Mouse (Mus musculus) stomach, embryonic 14.5 days (tissue): ENCODE measurements around the gene Serpinb5. TPM values are rescaled to one million over a fixed set of nuclear protein-coding genes. Genes with fewer than 3 reads are reported as not detected.

Experiments used
- ATAC-seq: fragments of 200-750 bp; cut with Nextera tagmentation; 2 replicates; pipeline ENCODE4 v1.8.0; 2017; ENCODE audit warnings: low read depth, moderate TSS enrichment; ENCODE audit not compliant: insufficient number of reproducible peaks, insufficient read depth, low FRiP score
- H3K27ac ChIP-seq: fragments of 300-500 bp; sonication (generic); 2 replicates; pipeline ENCODE4 v1.5.1; 2014; ENCODE audit warnings: mild to moderate bottlenecking, low read length, moderate library complexity, mixed read lengths
- H3K27me3 ChIP-seq: fragments of 300-500 bp; sonication (generic); 2 replicates; pipeline ENCODE4 v1.6.1; 2014; ENCODE audit warnings: low read length, control low read depth, mixed read lengths; ENCODE audit not compliant: control insufficient read depth, insufficient read depth
- H3K36me3 ChIP-seq: fragments of 300-500 bp; sonication (generic); 2 replicates; pipeline ENCODE4 v1.6.1; 2014; ENCODE audit warnings: mild to moderate bottlenecking, control low read depth, low read length, moderate library complexity, mixed read lengths; ENCODE audit not compliant: control insufficient read depth, insufficient read depth
- H3K4me1 ChIP-seq: fragments of 300-500 bp; sonication (generic); 2 replicates; pipeline ENCODE4 v1.6.1; 2014; ENCODE audit warnings: low read length, control low read depth, mixed read lengths; ENCODE audit not compliant: control insufficient read depth, insufficient read depth
- H3K4me2 ChIP-seq: fragments of 300-500 bp; sonication (generic); replicated peaks from 2 replicates; pipeline ENCODE4 v1.6.1; 2014; ENCODE audit warnings: low read depth, low read length, control low read depth
- H3K4me3 ChIP-seq: fragments of 300-500 bp; sonication (generic); 2 replicates; pipeline ENCODE4 v1.5.1; 2014; ENCODE audit warnings: low read depth, low read length, control low read depth
- H3K9ac ChIP-seq: fragments of 300-500 bp; sonication (generic); replicated peaks from 2 replicates; pipeline ENCODE4 v1.6.1; 2014; ENCODE audit warnings: low read depth, mild to moderate bottlenecking, control low read depth, low read length, moderate library complexity, mixed read lengths
- H3K9me3 ChIP-seq: fragments of 300-500 bp; sonication (generic); 2 replicates; pipeline ENCODE4 v1.6.1; 2016; ENCODE audit warnings: low read depth, low read length, control low read depth; ENCODE audit not compliant: control insufficient read depth
- WGBS: fragments of 180-500 bp; shearing (Covaris S2); extraction: QIAGEN DNeasy Blood & Tissue Kit; methylation state at CpG from one replicate; pipeline ENCODE4 v1.1.7; 2014; 5-methylcytosine and 5-hydroxymethylcytosine counted together
- polyA plus RNA-seq: library from polyadenylated mRNA; unstranded; fragments of >200 nt; fragmentation: Nextera tagmentation; extraction: Ambion mirVana; gene quantifications from 2 replicates; pipeline ENCODE4 v1.2.1, GENCODE M21; 2014

Gene Serpinb5
- polyA plus RNA-seq = 29.4 and 32.8 TPM in 2 replicates

- no peak within 1 kb of the TSS for H3K4me2 ChIP-seq
- H3K27me3 ChIP-seq = no peaks in the 10 kb centered on the region
- WGBS = 51% methylated on average over 8 of the region's 8 CpGs
- no peaks in the 10 kb centered on the region for H3K4me1 ChIP-seq
- H3K9ac ChIP-seq = no peak within 1 kb of the TSS
- no peaks in the 10 kb centered on the region for H3K9me3 ChIP-seq
- 0 out of 2 replicates have a peak within 1 kb of the TSS, but pooled peaks have one; percentile 8 for H3K4me3 ChIP-seq
- peak; percentile 69 for ATAC-seq
- H3K36me3 ChIP-seq = no peaks in the 10 kb centered on the region
- H3K27ac ChIP-seq = no peak within 1 kb of the TSS
Measured at GRCm38 (mm10) chr1:106860847-106861246, at the start of gene Serpinb5. TSS of gene Serpinb5 (plus strand) at chr1:106861173.

GRCm38 (mm10) chr1:106814864-106815263 is 46.1 kb upstream of the Serpinb5 start:
- H3K27me3 ChIP-seq = no peaks in the 10 kb centered on the region
- no peak overlapping the region for H3K4me3 ChIP-seq
- WGBS = 67% methylated on average over 5 of the region's 5 CpGs
- no peaks in the 10 kb centered on the region for H3K9me3 ChIP-seq
- no peak overlapping the region for H3K27ac ChIP-seq
- H3K4me2 ChIP-seq = no peak overlapping the region
- H3K4me1 ChIP-seq = no peaks in the 10 kb centered on the region
- no peak overlapping the region for H3K9ac ChIP-seq
- no peaks in the 10 kb centered on the region for H3K36me3 ChIP-seq
- no peak for ATAC-seq

- no peak for ATAC-seq
- H3K27me3 ChIP-seq = no peaks in the 10 kb centered on the region
- WGBS = 83% methylated on average over 6 of the region's 6 CpGs
- no peaks in the 10 kb centered on the region for H3K36me3 ChIP-seq
- no peaks in the 10 kb centered on the region for H3K9me3 ChIP-seq
- H3K4me2 ChIP-seq = no peak overlapping the region
- no peak overlapping the region for H3K9ac ChIP-seq
- H3K4me1 ChIP-seq = no peaks in the 10 kb centered on the region
- H3K27ac ChIP-seq = no peak overlapping the region
- no peak overlapping the region for H3K4me3 ChIP-seq
Measured at GRCm38 (mm10) chr1:106815265-106815664, 45.7 kb upstream of the Serpinb5 start.

- no peak overlapping the region for H3K4me2 ChIP-seq
- ATAC-seq = no peak
- WGBS = 79% methylated on average over 11 of the region's 11 CpGs
Measured at GRCm38 (mm10) chr1:106816766-106817165, 44.2 kb upstream of the Serpinb5 start.

GRCm38 (mm10) chr1:106818323-106818722 is 42.6 kb upstream of the Serpinb5 start:
- Histone ChIP-seq H3K4me2 (no peak overlapping the region), H3K4me1 (no peaks in the 10 kb centered on the region), H3K4me3 (no peak overlapping the region), H3K9me3 (no peaks in the 10 kb centered on the region), H3K36me3 (no peaks in the 10 kb centered on the region), H3K9ac (no peak overlapping the region), H3K27me3 (no peaks in the 10 kb centered on the region), H3K27ac (no peak overlapping the region)
- ATAC-seq = no peak
- 22% methylated on average over 4 of the region's 4 CpGs for WGBS

More at GRCm38 (mm10) chr1:106816766-106817165, 44.2 kb upstream of the Serpinb5 start:
- Histone ChIP-seq H3K9me3 (no peaks in the 10 kb centered on the region), H3K4me1 (no peaks in the 10 kb centered on the region), H3K4me3 (no peak overlapping the region), H3K9ac (no peak overlapping the region), H3K36me3 (no peaks in the 10 kb centered on the region), H3K27ac (no peak overlapping the region), H3K27me3 (no peaks in the 10 kb centered on the region)

GRCm38 (mm10) chr1:106822297-106822696 is 38.7 kb upstream of the Serpinb5 start:
- no peak overlapping the region for H3K9ac ChIP-seq
- H3K4me2 ChIP-seq = no peak overlapping the region
- WGBS = 72% methylated on average over 3 of the region's 3 CpGs
- H3K4me3 ChIP-seq = no peak overlapping the region
- no peaks in the 10 kb centered on the region for H3K27me3 ChIP-seq
- H3K27ac ChIP-seq = no peak overlapping the region
- H3K36me3 ChIP-seq = no peaks in the 10 kb centered on the region
- no peak for ATAC-seq
- H3K9me3 ChIP-seq = no peaks in the 10 kb centered on the region
- H3K4me1 ChIP-seq = no peaks in the 10 kb centered on the region

GRCm38 (mm10) chr1:106828784-106829183 is 32.2 kb upstream of the Serpinb5 start:
- no peaks in the 10 kb centered on the region for H3K9me3 ChIP-seq
- H3K4me1 ChIP-seq = no peaks in the 10 kb centered on the region
- no peak overlapping the region for H3K9ac ChIP-seq
- no peak overlapping the region for H3K27ac ChIP-seq
- 78% methylated on average over 4 of the region's 4 CpGs for WGBS
- no peak overlapping the region for H3K4me2 ChIP-seq
- H3K27me3 ChIP-seq = no peaks in the 10 kb centered on the region
- no peak overlapping the region for H3K4me3 ChIP-seq
- no peaks in the 10 kb centered on the region for H3K36me3 ChIP-seq
- no peak for ATAC-seq

GRCm38 (mm10) chr1:106865543-106865942 is 4.6 kb downstream of the Serpinb5 start:
- Histone ChIP-seq H3K27ac (no peak overlapping the region), H3K36me3 (no peaks in the 10 kb centered on the region), H3K9me3 (no peaks in the 10 kb centered on the region), H3K4me2 (no peak overlapping the region), H3K4me1 (no peaks in the 10 kb centered on the region), H3K4me3 (no peak overlapping the region), H3K9ac (no peak overlapping the region), H3K27me3 (no peaks in the 10 kb centered on the region)
- no peak for ATAC-seq
- 87% methylated on average over 6 of the region's 6 CpGs for WGBS

- Histone ChIP-seq H3K27ac (no peak overlapping the region), H3K36me3 (no peaks in the 10 kb centered on the region), H3K4me2 (no peak overlapping the region), H3K4me1 (no peaks in the 10 kb centered on the region), H3K4me3 (no peak overlapping the region), H3K9ac (no peak overlapping the region), H3K27me3 (no peaks in the 10 kb centered on the region), H3K9me3 (no peaks in the 10 kb centered on the region)
- 62% methylated on average over 5 of the region's 5 CpGs for WGBS
- ATAC-seq = no peak
Measured at GRCm38 (mm10) chr1:106866029-106866428, 5.1 kb downstream of the Serpinb5 start.
